Comparison of ENCODE assay signal across 16 mouse cellular contexts in the genomic region with DNA sequence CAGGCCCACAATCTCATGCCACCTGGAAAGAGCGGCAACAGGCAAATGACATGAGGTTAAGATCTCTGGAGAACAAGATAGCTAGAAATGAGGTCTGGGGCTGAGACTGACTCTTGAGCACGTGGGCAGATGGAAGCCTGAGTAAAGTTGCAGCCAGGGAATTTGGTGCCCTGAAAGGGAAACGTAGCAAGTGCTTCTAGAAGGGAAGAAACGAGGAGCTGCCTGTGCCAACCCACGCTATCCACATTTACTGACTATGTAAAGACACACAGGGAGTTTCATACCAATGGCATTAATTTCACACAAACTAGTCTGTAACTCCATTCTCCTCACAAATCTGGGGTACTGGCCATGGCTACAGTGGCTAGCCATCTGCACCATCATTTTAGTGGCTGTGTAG.
"Had no signal": no experiment of that assay in that cellular context is flagged by ENCODE, and none has a peak within 500 bp of the region (broad histone marks: within the 10 kb centered on the region; RNA-seq: fewer than 3 reads in every experiment).

No protein-coding gene starts in this region.

- H3K4me2 ChIP-seq: kidney, embryonic 15.5 days; liver, embryonic 11.5 days; liver, embryonic 15.5 days; neural tube, embryonic 15.5 days had no signal

- H3K4me3 ChIP-seq: kidney, embryonic 15.5 days; liver, embryonic 15.5 days; midbrain, embryonic 10.5 days; myocyte; neural tube, embryonic 15.5 days had no signal

- H3K4me1 ChIP-seq: kidney, embryonic 15.5 days; liver, embryonic 15.5 days had no signal

- H3K36me3 ChIP-seq: liver, embryonic 15.5 days; neural tube, embryonic 15.5 days had no signal

- H3K27me3 ChIP-seq: kidney, embryonic 15.5 days; liver, embryonic 15.5 days; neural tube, embryonic 15.5 days had no signal

- H3K27ac ChIP-seq: kidney, embryonic 15.5 days; liver, embryonic 15.5 days; midbrain, embryonic 10.5 days; neural tube, embryonic 15.5 days had no signal

- H3K9ac ChIP-seq: kidney, embryonic 15.5 days; liver, embryonic 15.5 days; neural tube, embryonic 15.5 days had no signal

- DNase-seq: kidney, postnatal 14 days; left cerebral cortex, postnatal 4 days; lung, adult 2 months; lung, postnatal 10 days; lung, postnatal 4 days; midbrain, embryonic 14.5 days; right cerebral cortex, adult 18-20 months; right cerebral cortex, postnatal 25 days; thymus, adult 2 months; thymus, postnatal 25 days had no signal

- H3K9me3 ChIP-seq: kidney, embryonic 15.5 days; liver, embryonic 15.5 days; midbrain, embryonic 10.5 days; neural tube, embryonic 15.5 days had no signal
